In the genomic region with DNA sequence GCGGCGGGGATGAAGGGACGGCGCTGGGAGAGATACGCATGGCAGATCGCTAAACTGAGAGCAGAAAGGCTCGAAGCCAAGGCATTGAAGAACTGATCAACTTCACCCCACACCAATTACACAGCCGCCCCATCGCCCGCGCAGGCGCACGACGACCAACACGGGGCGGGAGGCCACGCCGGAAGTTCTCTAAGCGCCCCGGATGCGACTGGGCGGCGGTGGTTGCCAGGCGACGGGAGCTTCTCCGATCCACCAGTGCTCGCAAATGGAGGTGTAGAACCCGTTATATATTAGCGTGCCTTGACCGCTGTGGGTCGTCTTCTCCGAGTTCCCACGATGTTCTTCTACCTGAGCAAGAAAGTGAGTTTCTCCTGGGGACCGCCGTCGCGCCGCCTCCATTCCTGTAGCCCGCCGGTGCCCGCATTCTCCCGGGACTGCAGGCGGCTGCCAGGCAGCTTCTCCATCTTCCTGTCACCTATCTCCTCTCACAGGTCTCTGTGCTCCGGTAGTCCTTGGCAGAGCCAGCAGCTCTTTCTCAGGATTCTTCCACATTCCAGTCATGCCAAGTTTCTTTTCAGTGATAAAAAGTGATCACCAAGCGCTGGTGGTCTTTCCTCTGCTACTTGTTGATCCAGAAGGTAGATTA, we compare ENCODE assay signal across 8 mouse cellular contexts. TPM values are rescaled to one million over a fixed set of nuclear protein-coding genes. Genes with fewer than 3 reads are reported as not detected.
A peak's percentile ranks its signal among the peaks of the same experiment; 100 is the strongest.
DNase-seq lines count a peak whose midpoint lies in the region; ATAC-seq lines count a peak whose summit lies in the region.

Wdr35 (plus strand) TSS at position 73 of the 646 bp plus-strand sequence.

- H3K27me3 ChIP-seq in intestine, embryonic 14.5 days (replicated peaks; ENCODE audit: control insufficient read depth, insufficient read depth, low read length): no peaks in the 10 kb centered on the region

- H3K4me2 ChIP-seq in intestine, embryonic 14.5 days (ENCODE audit: low read length): peak within 1 kb of the TSS; percentile 96

- ATAC-seq in intestine, embryonic 14.5 days (replicated peaks; ENCODE audit: low FRiP score, low TSS enrichment, low read depth): peak; percentile 88
- peak; percentile 92 for ATAC-seq in megakaryocyte progenitor cell, adult 5-6 weeks (replicated peaks; ENCODE audit: poor library complexity)

- H3K9ac ChIP-seq in intestine, embryonic 14.5 days (ENCODE audit: low read length): peak within 1 kb of the TSS; percentile 55

- peak; percentile 94 for DNase-seq in adrenal gland, adult 2 months
- peak; percentile 92 for DNase-seq in embryo, embryonic 11 days
- DNase-seq in gastrocnemius, postnatal 14 days: peak; percentile 94
- DNase-seq in intestine, embryonic 14.5 days (ENCODE audit: low spot score): peak; percentile 92
- peak; percentile 90 to 95 for DNase-seq in left cerebral cortex, postnatal 10 days (ENCODE audit: extremely low spot score in 1 of 2, low spot score in 2 of 2)
- peak; percentile 95 to 96 for DNase-seq in right cerebral cortex, postnatal 10 days (ENCODE audit: low spot score in 2 of 2)
- peak; percentile 91 for DNase-seq in urinary bladder, postnatal 14 days (ENCODE audit: low spot score)

- H3K9me3 ChIP-seq in intestine, embryonic 14.5 days (ENCODE audit: control insufficient read depth, low read length): no peaks in the 10 kb centered on the region

- 0 out of 2 replicates have a peak, but pooled peaks cover 15% of the 10 kb centered on the region for H3K4me1 ChIP-seq in intestine, embryonic 14.5 days (replicated peaks; ENCODE audit: control insufficient read depth, insufficient read depth, low read length)

- intact Hi-C loops in gastrocnemius, postnatal 14 days (cut with DNase I; ENCODE audit: low total_unique reads): no loop called here
- intact Hi-C loops in left cerebral cortex, postnatal 10 days (cut with DNase I): no loop called here

- no peak within 1 kb of the TSS for H3K27ac ChIP-seq in intestine, embryonic 14.5 days (ENCODE audit: low read depth)

- WGBS in intestine, embryonic 14.5 days: under 1% methylated on average over 45 of the region's 45 CpGs

- H3K36me3 ChIP-seq in intestine, embryonic 14.5 days (ENCODE audit: control insufficient read depth, insufficient read depth, low read length): peaks cover 5% of the 10 kb centered on the region

- H3K4me3 ChIP-seq in intestine, embryonic 14.5 days (ENCODE audit: low read depth, low read length): peak within 1 kb of the TSS; percentile 77

RNA-seq across cellular contexts. Expression of gene Wdr35, which starts in this region (rescaled TPM):
- 10 to 100 TPM in 1 of 2 experiments, 1 to 10 TPM in 1; 9.0 to 23.1 TPM for total RNA-seq in adrenal gland, adult 2 months (2021)
- 0.75 and 1.0 TPM in 2 replicates for polyA plus RNA-seq in adrenal gland, adult 2 months (2012; rRNA removed)
- total RNA-seq in gastrocnemius, postnatal 14 days (2021): 10 to 100 TPM; 11.4 to 14.4 TPM
- polyA plus RNA-seq in intestine, embryonic 14.5 days (2014; fragmentation: Nextera tagmentation; extraction: Ambion mirVana): 13.2 and 16.6 TPM in 2 replicates
- 10 to 100 TPM; 44.1 to 49.7 TPM for total RNA-seq in left cerebral cortex, postnatal 10 days (2021)
- 1.3 and 1.8 TPM in 2 replicates for total RNA-seq in megakaryocyte progenitor cell, adult 5-6 weeks (2015)
- 0.79 and 3.8 TPM in 2 replicates for total RNA-seq in megakaryocyte progenitor cell, adult 5-6 weeks (2017)
